ENCODE assay signal across 8 mouse cellular contexts in the genomic region with DNA sequence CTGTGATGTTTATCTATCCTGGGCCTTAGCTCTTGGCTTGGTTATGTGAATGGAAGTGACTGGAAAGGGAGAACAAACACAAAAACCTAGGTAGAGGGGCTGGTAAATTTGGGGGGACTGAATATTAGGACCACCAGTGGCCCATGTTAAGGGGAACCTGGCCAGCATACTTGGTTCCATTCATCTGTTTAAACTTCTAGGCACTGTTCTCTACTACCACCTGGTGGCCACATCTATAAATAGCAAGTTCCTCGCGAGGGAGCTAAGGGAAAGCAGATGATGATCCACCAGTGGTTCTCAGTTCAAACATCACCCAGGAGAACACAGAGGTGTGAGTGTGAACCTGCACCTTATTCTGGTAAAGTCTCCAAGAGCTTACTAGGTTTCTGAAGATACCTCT. TPM values are rescaled to one million over a fixed set of nuclear protein-coding genes. Genes with fewer than 3 reads are reported as not detected.
DNase-seq lines count a peak whose midpoint lies in the region; ATAC-seq and TF ChIP-seq lines count a peak whose summit lies in the region.

No protein-coding gene starts in this region.

- H3K27me3 ChIP-seq in lung, embryonic 14.5 days (ENCODE audit: insufficient read depth, low read length), result no peaks in the 10 kb centered on the region

- ATAC-seq in lung, embryonic 14.5 days (ENCODE audit: insufficient read depth), result 0 out of 2 replicates have a peak, but pooled peaks have one; percentile 36

- WGBS in large intestine, adult 2 months, result 1% methylated on average over 2 of the region's 2 CpGs
- 5% methylated on average over 2 of the region's 2 CpGs for WGBS in lung, embryonic 14.5 days

- peak; percentile 17 to 46 for DNase-seq in CD8-positive naive resting alpha-beta T cell, adult 2 months (ENCODE audit: low read depth in 2 of 2, low spot score in 2 of 2)
- peak; percentile 80 for DNase-seq in NIH3T3 (ENCODE audit: low read depth)
- peak; percentile 53 to 69 for DNase-seq in cerebellum, postnatal 25 days
- DNase-seq in gastrocnemius, postnatal 10 days, result peak; percentile 55
- DNase-seq in large intestine, adult 2 months (ENCODE audit: low read depth, low spot score), result peak; percentile 25
- DNase-seq in lung, embryonic 14.5 days, result peak; percentile 88
- peak; percentile 75 for DNase-seq in retina, postnatal 1 day
- DNase-seq in yolk sac, embryonic 10.5 days (ENCODE audit: low spot score), result peak; percentile 30

- no peaks in the 10 kb centered on the region for H3K9me3 ChIP-seq in lung, embryonic 14.5 days (ENCODE audit: low read depth, low read length)

- peak; percentile 90 for TF ChIP-seq CTCF in lung, embryonic 14.5 days (IDR thresholded peaks at IDR 0.05; ENCODE audit: low read depth)

- H3K4me3 ChIP-seq in lung, embryonic 14.5 days (ENCODE audit: low read depth, low read length), result no peak overlapping the region

- H3K4me1 ChIP-seq in lung, embryonic 14.5 days (ENCODE audit: insufficient read depth), result no peaks in the 10 kb centered on the region

- H3K36me3 ChIP-seq in lung, embryonic 14.5 days (ENCODE audit: insufficient read depth), result peaks cover 29% of the 10 kb centered on the region; the same call in 1 of the 2 replicates

- no peak overlapping the region for H3K9ac ChIP-seq in lung, embryonic 14.5 days

- no peak overlapping the region for H3K4me2 ChIP-seq in lung, embryonic 14.5 days

- H3K27ac ChIP-seq in lung, embryonic 14.5 days (ENCODE audit: low read depth), result no peak overlapping the region

RNA-seq across cellular contexts. Expression of gene Usp35, which starts 34.4 kb away (rescaled TPM):
- 1 to 10 TPM; 1.3 to 2.0 TPM for total RNA-seq in gastrocnemius, postnatal 10 days (2021)
- polyA plus RNA-seq in large intestine, adult 2 months (2012; rRNA removed), result 2.7 and 5.1 TPM in 2 replicates
- polyA plus RNA-seq in lung, embryonic 14.5 days (2014; fragmentation: Nextera tagmentation; extraction: Ambion mirVana), result 2.1 TPM in 2 replicates

RNA-seq across cellular contexts. Expression of gene Kctd21, which starts 34.7 kb away (rescaled TPM):
- total RNA-seq in gastrocnemius, postnatal 10 days (2021), result 1 to 10 TPM; 1.3 to 2.3 TPM
- 3.7 and 7.0 TPM in 2 replicates for polyA plus RNA-seq in large intestine, adult 2 months (2012; rRNA removed)
- polyA plus RNA-seq in lung, embryonic 14.5 days (2014; fragmentation: Nextera tagmentation; extraction: Ambion mirVana), result 4.7 and 5.7 TPM in 2 replicates

Comparison
In these comparisons a context has a peak if more than half of its experiments do, and no peak if none do; other contexts are left out.
1. DNase-seq: peak in every context shown above with its lines; median percentile 88 in lung, embryonic 14.5 days; 80 in NIH3T3; 75 in retina, postnatal 1 day; 61 in cerebellum, postnatal 25 days; 55 in gastrocnemius, postnatal 10 days; 32 in CD8-positive naive resting alpha-beta T cell, adult 2 months; 30 in yolk sac, embryonic 10.5 days; 25 in large intestine, adult 2 months.